Comparison of ENCODE assay signal across 27 mouse cellular contexts in the genomic region with DNA sequence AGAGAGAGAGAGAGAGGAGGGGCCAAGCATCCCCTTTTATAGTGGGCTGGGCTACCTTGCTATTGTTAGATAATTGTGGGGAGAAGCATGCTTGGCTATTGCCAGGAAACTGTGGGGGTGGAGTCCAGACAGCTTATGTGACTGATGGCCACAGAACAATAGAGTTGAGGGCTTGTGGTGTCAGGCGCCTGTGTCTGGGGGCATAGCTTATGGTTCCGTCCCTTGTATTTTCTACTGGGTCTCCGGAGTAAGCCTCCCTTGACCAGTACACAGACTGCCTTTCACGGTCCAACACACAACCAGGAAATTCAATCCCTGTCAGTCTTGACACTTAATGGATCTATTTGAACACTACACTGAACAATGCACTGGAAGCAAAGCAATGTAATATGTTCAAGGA.
"Had no signal": no experiment of that assay in that cellular context is flagged by ENCODE, and none has a peak within 500 bp of the region (broad histone marks: within the 10 kb centered on the region; RNA-seq: fewer than 3 reads in every experiment).

No protein-coding gene starts in this region.

- H3K36me3 ChIP-seq: heart, embryonic 10.5 days; heart, embryonic 12.5 days; hindbrain, embryonic 10.5 days; hindbrain, embryonic 12.5 days; intestine, embryonic 15.5 days; limb, embryonic 10.5 days; limb, embryonic 12.5 days; liver, embryonic 13.5 days; liver, embryonic 15.5 days had no signal

- H3K4me3 ChIP-seq: gastrocnemius, adult 2 months; heart, embryonic 10.5 days; heart, embryonic 12.5 days; hindbrain, embryonic 10.5 days; hindbrain, embryonic 12.5 days; intestine, embryonic 15.5 days; layer of hippocampus, adult 2 months; left cerebral cortex, adult 2 months; limb, embryonic 10.5 days; limb, embryonic 12.5 days; liver, embryonic 13.5 days; liver, embryonic 15.5 days had no signal

- DNase-seq: gastrocnemius, adult 2 months; gastrocnemius, postnatal 10 days; gastrocnemius, postnatal 25 days; heart, adult 18-20 months; heart, postnatal 10 days; heart, postnatal 4 days; kidney, adult 18-20 months; kidney, adult 9 months; kidney, postnatal 25 days; kidney, postnatal 4 days; liver; liver, embryonic 13.5 days had no signal

- H3K27ac ChIP-seq: gastrocnemius, adult 2 months; heart, embryonic 10.5 days; hindbrain, embryonic 10.5 days; hindbrain, embryonic 12.5 days; hindbrain, embryonic 14.5 days; intestine, embryonic 15.5 days; layer of hippocampus, adult 2 months; left cerebral cortex, adult 2 months; limb, embryonic 10.5 days; limb, embryonic 12.5 days; liver, embryonic 13.5 days; liver, embryonic 15.5 days had no signal

- ATAC-seq: hindbrain, embryonic 16.5 days; inflammation-experienced regulatory T-cells, adult 6 months; intestine, embryonic 15.5 days; intestine, postnatal 0 days had no signal

- H3K9me3 ChIP-seq: heart, embryonic 10.5 days; heart, embryonic 12.5 days; hindbrain, embryonic 10.5 days; hindbrain, embryonic 12.5 days; intestine, embryonic 15.5 days; limb, embryonic 10.5 days; limb, embryonic 12.5 days; liver, embryonic 13.5 days; liver, embryonic 15.5 days had no signal

- H3K4me2 ChIP-seq: heart, embryonic 12.5 days; hindbrain, embryonic 12.5 days; hindbrain, embryonic 14.5 days; intestine, embryonic 15.5 days; limb, embryonic 12.5 days; liver, embryonic 11.5 days; liver, embryonic 13.5 days; liver, embryonic 15.5 days had no signal

- H3K4me1 ChIP-seq: heart, embryonic 10.5 days; heart, embryonic 12.5 days; hindbrain, embryonic 10.5 days; hindbrain, embryonic 12.5 days; intestine, embryonic 15.5 days; limb, embryonic 10.5 days; limb, embryonic 12.5 days; liver, embryonic 13.5 days; liver, embryonic 15.5 days had no signal

- H3K9ac ChIP-seq: heart, embryonic 12.5 days; hindbrain, embryonic 12.5 days; hindbrain, embryonic 14.5 days; intestine, embryonic 15.5 days; limb, embryonic 12.5 days; liver, embryonic 13.5 days; liver, embryonic 15.5 days had no signal

- H3K27me3 ChIP-seq: heart, embryonic 12.5 days; hindbrain, embryonic 12.5 days; intestine, embryonic 15.5 days; limb, embryonic 12.5 days; liver, embryonic 13.5 days; liver, embryonic 15.5 days had no signal
